Mouse (Mus musculus): ENCODE data around the gene Kmt5c. TPM values are rescaled to one million over a fixed set of nuclear protein-coding genes. Genes with fewer than 3 reads are reported as not detected.

Kmt5c gene
- polyA plus RNA-seq (2012): 312 and 341 TPM in 2 replicates

GRCm38 (mm10) chr7:4739544-4740275 is at the start of gene Kmt5c:
Gene Kmt5c, plus strand, starts transcription at chr7:4740115.

GRCm38 (mm10) chr7:4690387-4690786 is 49.5 kb upstream of the Kmt5c start, which contains the start of gene Brsk1:
Gene Brsk1, plus strand, starts transcription at chr7:4690604.

GRCm38 (mm10) chr7:4725169-4725568 is 14.7 kb upstream of the Kmt5c start, which contains the start of gene Tmem150b:
Gene Tmem150b, minus strand, starts transcription at chr7:4725249.

GRCm38 (mm10) chr7:4752821-4753570 is 13.1 kb downstream of the Kmt5c start, which contains the start of gene Cox6b2:
Gene Cox6b2, minus strand, starts transcription at chr7:4753094.

GRCm38 (mm10) chr7:4771202-4771601 is 31.3 kb downstream of the Kmt5c start, which contains the start of gene Fam71e2:
Gene Fam71e2, minus strand, starts transcription at chr7:4771302.

GRCm38 (mm10) chr7:4782759-4783158 is 42.8 kb downstream of the Kmt5c start, which contains the start of the genes Il11 and Tmem190:
Gene Il11, minus strand, starts transcription at chr7:4782859.
Gene Tmem190, plus strand, starts transcription at chr7:4782937.

GRCm38 (mm10) chr7:4789436-4789935 is 49.6 kb downstream of the Kmt5c start, which contains the start of gene Tmem238:
Gene Tmem238, minus strand, starts transcription at chr7:4789656.

GRCm38 (mm10) chr7:4792278-4793212 is 52.6 kb downstream of the Kmt5c start, which contains the start of gene Rpl28:
Gene Rpl28, plus strand, starts transcription at chr7:4792874.

Other genes with a start within 250 kb of the Kmt5c start
- 216 and 316 TPM in 2 replicates for gene Ppp1r12c, start 238.4 kb upstream of the Kmt5c start, polyA plus RNA-seq (2012)
- 11.7 and 17.0 TPM in 2 replicates for gene Tnnt1, start 223.7 kb upstream of the Kmt5c start, polyA plus RNA-seq (2012)
- 4.9 and 6.1 TPM in 2 replicates for gene Tnni3, start 215.9 kb upstream of the Kmt5c start, polyA plus RNA-seq (2012)
- 12.8 and 13.5 TPM in 2 replicates for gene Dnaaf3, start 207.7 kb upstream of the Kmt5c start, polyA plus RNA-seq (2012)
- 0.51 and 0.83 TPM in 2 replicates for gene Syt5, start 192.6 kb upstream of the Kmt5c start, polyA plus RNA-seq (2012)
- gene Ptprh, start 136.1 kb upstream of the Kmt5c start, polyA plus RNA-seq (2012): 0.21 TPM in 1 of 2 replicates, not detected in the other
- gene Tmem86b, start 108.7 kb upstream of the Kmt5c start, polyA plus RNA-seq (2012): 8.7 and 11.0 TPM in 2 replicates
- 283 and 305 TPM in 2 replicates for gene Ppp6r1, start 81.1 kb upstream of the Kmt5c start, polyA plus RNA-seq (2012)
- 124 and 128 TPM in 2 replicates for gene Hspbp1, start 55.0 kb upstream of the Kmt5c start, polyA plus RNA-seq (2012)
- gene Brsk1, start 49.5 kb upstream of the Kmt5c start, polyA plus RNA-seq (2012): 0.13 and 0.35 TPM in 2 replicates
- 2.6 and 3.2 TPM in 2 replicates for gene Tmem150b, start 14.9 kb upstream of the Kmt5c start, polyA plus RNA-seq (2012)
- gene Cox6b2, start 13.0 kb downstream of the Kmt5c start, polyA plus RNA-seq (2012): 64.2 and 92.5 TPM in 2 replicates
- gene Fam71e2, start 31.2 kb downstream of the Kmt5c start, polyA plus RNA-seq (2012): not detected in 2 replicates
- gene Il11, start 42.7 kb downstream of the Kmt5c start, polyA plus RNA-seq (2012): 0.10 and 1.1 TPM in 2 replicates
- not detected in 2 replicates for gene Tmem190, start 42.8 kb downstream of the Kmt5c start, polyA plus RNA-seq (2012)
- gene Tmem238, start 49.5 kb downstream of the Kmt5c start, polyA plus RNA-seq (2012): 57.5 and 58.8 TPM in 2 replicates
- gene Rpl28, start 52.8 kb downstream of the Kmt5c start, polyA plus RNA-seq (2012): 10,504 and 11,093 TPM in 2 replicates
- 251 TPM in 2 replicates for gene Ube2s, start 72.5 kb downstream of the Kmt5c start, polyA plus RNA-seq (2012)
- 0.24 and 0.79 TPM in 2 replicates for gene Shisa7, start 104.6 kb downstream of the Kmt5c start, polyA plus RNA-seq (2012)
- gene Isoc2b, start 130.1 kb downstream of the Kmt5c start, polyA plus RNA-seq (2012): 7.7 and 11.8 TPM in 2 replicates
- 27.0 and 29.3 TPM in 2 replicates for gene Isoc2a, start 137.0 kb downstream of the Kmt5c start, polyA plus RNA-seq (2012)
- gene Gm36210, start 166.4 kb downstream of the Kmt5c start, polyA plus RNA-seq (2012): 0.09 and 0.28 TPM in 2 replicates
- gene Zfp628, start 175.1 kb downstream of the Kmt5c start, polyA plus RNA-seq (2012): 76.1 and 85.0 TPM in 2 replicates
- gene Nat14, start 181.9 kb downstream of the Kmt5c start, polyA plus RNA-seq (2012): 1.3 and 1.9 TPM in 2 replicates
- 0.08 and 0.10 TPM in 2 replicates for gene Ssc5d, start 185.7 kb downstream of the Kmt5c start, polyA plus RNA-seq (2012)
- 0.04 and 0.17 TPM in 2 replicates for gene Sbk2, start 224.3 kb downstream of the Kmt5c start, polyA plus RNA-seq (2012)
- gene Sbk3, start 231.1 kb downstream of the Kmt5c start, polyA plus RNA-seq (2012): not detected in 2 replicates